Mouse (Mus musculus) effector memory CD4-positive, alpha-beta T cell, adult 5 months (primary cell): ENCODE data around the gene Gm9821. TPM values are rescaled to one million over a fixed set of nuclear protein-coding genes. Genes with fewer than 3 reads are reported as not detected.

Experiments used
- polyA plus RNA-seq: library from polyadenylated mRNA; unstranded; fragments of 100-300 nt; shearing (Covaris generic); gene quantifications from one replicate; pipeline ENCODE4 v1.2.1, GENCODE M21; 2017

The Gm9821 gene
- 0.20 TPM for polyA plus RNA-seq

DNA sequence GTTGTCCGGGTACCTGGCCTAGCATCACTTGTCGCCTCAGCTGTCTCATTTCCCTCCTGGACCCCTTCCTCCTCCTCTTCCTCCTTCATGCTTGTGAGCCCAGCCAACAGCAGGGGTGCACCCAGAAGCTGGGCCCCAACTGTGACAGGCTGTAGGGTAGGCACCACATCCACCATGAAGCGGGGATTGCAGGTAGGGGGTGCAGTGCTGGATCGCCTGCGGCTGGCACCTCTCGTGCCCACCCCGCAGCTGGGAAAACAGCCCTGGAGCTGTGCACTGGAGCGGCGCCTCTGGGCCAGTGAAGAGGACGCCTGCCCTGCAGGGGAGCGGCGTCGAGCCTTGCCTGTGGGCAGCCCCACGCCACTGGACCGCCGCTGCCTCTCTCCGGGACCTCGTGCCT lies at the start of gene Gm9821:
Gene Gm9821 (plus strand): TSS at position 221 of the 400 bp plus-strand sequence.

DNA sequence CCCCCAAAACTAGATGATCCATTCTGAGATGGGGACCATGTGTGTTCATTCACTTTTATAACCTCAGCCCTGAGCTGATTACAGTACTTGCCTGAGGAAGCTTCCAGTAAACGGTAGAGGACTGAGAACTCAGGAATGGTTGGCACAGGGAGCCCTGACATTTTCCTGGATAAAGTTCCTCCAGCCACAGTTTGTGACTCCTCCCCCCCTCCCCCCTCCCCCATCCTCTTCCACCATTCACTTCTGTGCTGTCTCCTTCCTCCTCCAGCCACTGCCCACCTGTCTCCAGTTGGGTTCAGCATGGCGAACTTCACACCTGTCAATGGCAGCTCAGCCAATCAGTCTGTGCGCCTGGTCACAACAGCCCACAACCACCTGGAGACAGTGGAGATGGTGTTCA lies 18.6 kb upstream of the Gm9821 start, which contains the start of gene Chrm4:
Gene Chrm4 (plus strand): TSS at position 301 of the 400 bp plus-strand sequence.

GRCm38 (mm10) chr2:91932160-91932711 lies 13.3 kb upstream of the Gm9821 start, which contains the start of gene Mdk:
TSS of gene Mdk (minus strand) at chr2:91932297.

DNA sequence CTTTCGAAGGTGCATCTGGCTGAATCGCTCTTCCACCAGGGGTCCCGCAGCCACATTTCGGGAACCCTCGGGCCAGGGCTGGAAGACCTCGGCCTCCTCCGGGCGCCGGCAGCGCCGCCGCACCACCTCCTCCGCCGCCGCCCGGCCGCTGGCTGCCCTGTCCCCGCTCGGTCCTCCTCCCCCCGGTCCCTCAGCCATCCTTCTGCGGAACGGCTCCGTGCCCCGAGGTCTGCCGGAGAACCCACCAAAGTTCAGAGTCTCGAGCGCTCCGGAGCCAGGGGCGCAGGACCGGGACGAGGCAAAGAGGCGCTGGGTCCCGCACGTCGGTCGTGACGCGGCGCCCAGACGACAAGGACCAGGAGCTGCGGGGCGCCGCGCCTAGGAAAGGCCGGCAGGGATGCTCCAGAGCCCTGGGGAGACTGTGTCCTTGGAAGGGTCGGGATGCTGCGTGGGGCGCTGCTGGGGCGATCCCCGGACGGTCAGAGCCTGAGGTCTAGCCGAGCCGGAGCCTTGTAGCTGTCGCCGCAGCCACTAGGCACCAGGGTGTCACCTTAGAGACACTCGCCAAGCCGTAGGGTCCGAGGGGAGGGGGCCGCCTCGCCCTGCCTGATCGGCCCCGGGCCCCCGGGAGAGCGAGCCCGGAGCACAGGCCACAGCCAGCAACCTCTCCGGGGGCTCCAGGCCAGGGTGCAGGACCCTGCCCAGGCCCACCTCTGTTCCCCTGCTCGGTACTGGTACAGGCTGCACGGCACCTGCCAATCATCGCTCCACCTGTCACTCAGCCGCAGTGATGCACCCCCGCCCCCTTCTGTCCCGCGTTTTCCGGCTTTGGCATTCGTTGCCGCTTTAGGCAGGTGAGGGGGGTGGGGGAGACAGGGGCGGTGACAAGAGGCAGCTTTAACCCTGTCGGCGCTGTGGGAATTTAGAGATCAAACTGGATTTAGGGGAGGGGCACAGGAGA lies 30.4 kb downstream of the Gm9821 start, which contains the start of gene Dgkz:
Gene Dgkz (minus strand): TSS at position 284 of the 961 bp plus-strand sequence.

Other genes with a start within 250 kb of the Gm9821 start
- 49.0 TPM for gene Atg13, start 235.1 kb upstream of the Gm9821 start, polyA plus RNA-seq
- 3.8 TPM for gene Harbi1, start 234.9 kb upstream of the Gm9821 start, polyA plus RNA-seq
- gene Ambra1, start 215.6 kb upstream of the Gm9821 start, polyA plus RNA-seq = 40.9 TPM
- gene Chrm4, start 18.5 kb upstream of the Gm9821 start, polyA plus RNA-seq = 1.0 TPM
- not detected for gene Mdk, start 13.4 kb upstream of the Gm9821 start, polyA plus RNA-seq
- gene Dgkz, start 30.2 kb downstream of the Gm9821 start, polyA plus RNA-seq = 246 TPM
- gene Creb3l1, start 78.8 kb downstream of the Gm9821 start, polyA plus RNA-seq = 0.52 TPM
- 54.9 TPM for gene Phf21a, start 147.4 kb downstream of the Gm9821 start, polyA plus RNA-seq